Mouse (Mus musculus) thymus, adult 2 months (tissue): ENCODE measurements around the gene Nfyc.

Source experiments
- CTCF ChIP-seq: fragments of 200-500 bp; IDR thresholded peaks from 2 replicates; pipeline ENCODE4 v1.5.1; 2012; ENCODE audit warnings: mild to moderate bottlenecking, control low read depth, low read length, moderate library complexity, borderline replicate concordance; ENCODE audit not compliant: control insufficient read depth, poor library complexity, insufficient read depth; ENCODE audit errors: extremely low read depth
- POLR2A ChIP-seq: fragments of 200-500 bp; IDR thresholded peaks from 2 replicates; pipeline ENCODE4 v1.6.1; 2012; ENCODE audit warnings: mild to moderate bottlenecking, low read length, control low read depth, moderate library complexity; ENCODE audit not compliant: control insufficient read depth, poor library complexity, insufficient read depth; ENCODE audit errors: extremely low read depth

DNA sequence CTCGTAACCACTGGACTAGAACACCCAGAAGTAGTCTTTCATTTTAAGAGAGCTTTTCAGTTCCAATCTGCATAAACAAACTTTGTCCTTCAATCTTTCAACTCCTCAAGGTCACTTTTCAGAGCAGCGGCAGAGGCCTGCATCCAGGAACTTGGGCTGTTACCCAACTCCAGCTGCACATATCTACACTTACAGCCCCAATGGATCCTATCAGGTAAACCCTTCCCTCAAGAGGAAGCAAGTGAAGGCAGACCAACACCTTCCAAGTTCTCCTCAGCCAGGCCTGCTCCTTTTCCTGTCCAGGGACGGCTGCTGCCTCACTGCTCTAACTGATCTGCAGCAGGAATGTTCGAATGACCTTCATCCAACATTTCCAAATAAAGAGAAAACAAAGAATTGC lies 17.2 kb downstream of the Nfyc start:
- no peak for TF ChIP-seq POLR2A
- TF ChIP-seq CTCF = no peak
